Mouse (Mus musculus) large intestine, adult 2 months (tissue): Measurements from ENCODE around the gene Bud23. TPM values are rescaled to one million over a fixed set of nuclear protein-coding genes. Genes with fewer than 3 reads are reported as not detected.
A peak's percentile ranks its signal among the peaks of the same experiment; 100 is the strongest.

Experiments used
- DNase-seq: peaks from one replicate; pipeline ENCODE4 v3.0.0-alpha.2; 2012; ENCODE audit warnings: low read depth, low spot score
- WGBS: fragments of 180-500 bp; shearing (Covaris S2); methylation state at CpG from one replicate; pipeline ENCODE4 v1.1.7; 2018; 5-methylcytosine and 5-hydroxymethylcytosine counted together
- polyA plus RNA-seq: library from polyadenylated mRNA; depleted of rRNA; stranded (reverse); fragments of >200 nt; gene quantifications from 2 replicates; pipeline ENCODE4 v1.2.3, GENCODE M21; 2012

Gene Bud23
- polyA plus RNA-seq, 1 experiment = 52.2 TPM

GRCm38 (mm10) chr5:135029007-135029854, 35.5 kb downstream of the Bud23 start:
- no peak for DNase-seq
- 37% methylated on average over 18 of the region's 18 CpGs for WGBS

- WGBS = 40% methylated on average over 7 of the region's 7 CpGs
- no peak for DNase-seq
Observed at GRCm38 (mm10) chr5:135025899-135026298, 38.9 kb downstream of the Bud23 start.

- DNase-seq = no peak
- 45% methylated on average over 11 of the region's 11 CpGs for WGBS
Observed at GRCm38 (mm10) chr5:135024665-135025224, 40.0 kb downstream of the Bud23 start.

- DNase-seq = no peak
- under 1% methylated on average over 60 of the region's 61 CpGs for WGBS
Observed at GRCm38 (mm10) chr5:135023344-135024173, 41.2 kb downstream of the Bud23 start, which contains the start of gene Stx1a. TSS of gene Stx1a (plus strand) at chr5:135023482.

GRCm38 (mm10) chr5:135021814-135022213, 42.9 kb downstream of the Bud23 start:
- 22% methylated on average over 6 of the region's 6 CpGs for WGBS
- no peak for DNase-seq

DNA sequence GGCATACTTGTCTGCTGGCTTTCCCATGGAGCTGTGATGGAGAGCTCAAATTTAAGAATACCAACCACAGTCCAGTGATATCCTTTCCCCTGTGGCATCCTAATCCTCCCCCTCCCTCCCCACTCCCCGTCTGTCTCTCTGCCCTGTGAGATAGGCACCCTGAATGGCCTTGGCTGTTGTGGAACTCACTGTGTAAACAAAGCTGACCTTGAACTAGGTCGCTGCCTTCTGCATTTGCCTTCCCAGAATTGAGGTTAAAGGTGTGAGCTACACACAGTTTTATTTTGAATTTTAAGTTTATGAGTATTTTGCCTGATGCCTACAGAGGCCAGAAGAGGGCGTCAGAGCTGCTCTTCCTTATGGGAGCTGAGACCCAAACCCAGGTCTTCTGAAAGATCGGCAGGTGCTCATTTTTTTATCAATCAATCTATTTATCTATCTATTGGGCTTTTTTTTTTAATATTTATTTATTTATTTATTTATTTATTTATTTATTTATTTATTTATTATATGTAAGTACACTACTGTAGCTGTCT, 48.5 kb downstream of the Bud23 start:
- 34% methylated on average over 4 of the region's 4 CpGs for WGBS
- no peak for DNase-seq

DNA sequence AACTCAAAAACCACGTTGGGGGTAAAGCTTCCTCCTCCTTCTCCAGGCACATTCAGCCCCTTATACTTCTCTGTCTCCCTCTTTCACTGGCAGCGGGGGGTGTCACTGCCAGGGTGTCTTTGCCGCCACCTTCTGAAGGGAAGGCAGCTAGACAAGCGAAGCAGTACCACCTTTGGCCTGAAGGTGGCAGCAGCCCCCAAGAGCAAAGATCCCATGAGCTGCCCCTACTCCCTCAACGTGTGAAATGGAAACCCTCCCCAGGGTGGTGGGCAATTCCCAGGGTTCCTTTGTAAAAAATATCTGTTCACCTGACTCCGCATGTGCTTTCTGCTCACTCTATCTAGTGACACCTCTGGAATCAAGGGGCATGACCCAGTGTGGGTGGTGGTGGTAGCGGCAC, 49.3 kb downstream of the Bud23 start:
- no peak for DNase-seq

GRCm38 (mm10) chr5:135012671-135013441, 51.9 kb downstream of the Bud23 start:
- 9% methylated on average over 16 of the region's 16 CpGs for WGBS
- DNase-seq = peak; percentile 86

More for the DNA sequence above, 49.3 kb downstream of the Bud23 start:
- 15% methylated on average over 7 of the region's 7 CpGs for WGBS

DNA sequence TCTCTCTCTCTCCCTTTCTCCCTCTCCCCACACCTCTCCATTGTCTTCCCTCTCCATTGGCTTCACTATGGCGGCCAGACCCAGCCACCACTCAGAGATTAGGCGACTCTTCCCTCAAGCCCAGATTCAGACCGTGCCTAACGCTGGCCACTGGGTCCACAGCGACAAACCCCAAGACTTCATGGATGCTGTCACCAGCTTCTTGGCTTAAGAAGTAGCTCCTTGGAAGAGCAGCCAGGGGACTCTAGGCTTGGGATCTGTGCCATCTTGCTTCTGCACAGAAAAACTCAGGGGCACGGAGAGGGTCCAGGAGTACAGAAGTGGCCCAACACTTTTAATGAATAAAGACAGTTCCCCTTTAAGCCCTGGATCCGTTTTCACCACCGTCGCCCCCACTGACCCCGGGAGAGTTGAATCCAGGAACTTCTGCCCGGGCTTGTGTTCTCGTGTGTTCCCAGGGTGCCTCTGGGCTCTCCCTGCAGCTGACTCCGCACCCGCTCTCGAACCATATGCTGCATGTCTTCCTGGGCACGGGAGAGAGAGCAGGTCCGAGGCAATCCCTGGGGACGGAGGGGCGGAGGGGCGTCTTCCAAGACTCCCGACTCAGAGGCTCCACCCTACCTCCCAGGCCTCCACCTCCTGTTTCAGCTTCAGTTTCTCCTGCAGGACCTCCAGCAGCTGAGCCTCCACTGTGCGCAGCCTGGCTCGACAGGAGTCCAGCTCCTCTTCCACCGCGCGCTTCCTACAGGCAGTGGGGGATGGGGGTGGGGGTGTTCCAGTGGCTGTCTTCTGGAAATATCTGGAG, 52.7 kb downstream of the Bud23 start:
- 43% methylated on average over 26 of the region's 26 CpGs for WGBS
- no peak for DNase-seq

DNA sequence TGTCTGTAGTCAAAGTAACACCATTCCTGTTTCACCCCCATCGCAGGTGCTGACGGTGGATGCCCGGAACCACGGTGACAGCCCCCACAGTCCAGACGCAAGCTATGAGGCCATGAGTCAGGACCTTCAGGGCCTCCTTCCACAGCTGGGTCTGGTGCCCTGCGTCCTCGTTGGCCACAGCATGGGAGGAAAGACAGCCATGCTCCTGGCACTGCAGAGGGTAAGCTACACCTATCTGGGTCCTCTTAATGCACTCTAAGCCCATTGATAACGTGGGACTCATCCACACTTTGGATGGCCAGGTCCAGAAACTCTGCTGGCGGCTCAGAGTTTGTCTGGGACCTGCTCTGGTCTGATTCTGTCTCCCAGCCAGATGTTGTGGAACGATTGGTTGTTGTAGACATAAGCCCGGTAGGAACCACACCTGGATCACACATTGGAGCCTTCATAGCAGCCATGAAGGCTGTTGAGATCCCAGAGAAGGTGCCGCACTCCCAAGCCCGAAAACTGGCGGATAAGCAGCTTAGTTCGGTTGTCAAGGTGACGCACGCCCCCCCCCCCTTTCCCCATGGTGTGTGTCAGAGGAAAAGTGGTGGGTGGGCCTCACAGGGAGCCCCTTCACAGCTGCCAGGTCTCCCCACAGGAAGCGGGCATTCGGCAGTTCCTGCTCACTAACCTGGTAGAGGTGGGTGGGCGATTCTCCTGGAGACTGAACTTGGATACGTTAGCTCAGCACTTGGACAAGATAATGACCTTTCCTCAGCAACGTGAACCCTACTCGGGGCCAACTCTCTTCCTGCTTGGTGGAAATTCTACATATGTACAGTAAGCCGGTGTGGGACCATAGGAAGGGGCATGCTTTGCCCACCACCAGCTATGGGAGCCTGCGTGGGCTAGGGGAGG, 53.7 kb downstream of the Bud23 start:
- no peak for DNase-seq
- WGBS = 76% methylated on average over 25 of the region's 25 CpGs

DNA sequence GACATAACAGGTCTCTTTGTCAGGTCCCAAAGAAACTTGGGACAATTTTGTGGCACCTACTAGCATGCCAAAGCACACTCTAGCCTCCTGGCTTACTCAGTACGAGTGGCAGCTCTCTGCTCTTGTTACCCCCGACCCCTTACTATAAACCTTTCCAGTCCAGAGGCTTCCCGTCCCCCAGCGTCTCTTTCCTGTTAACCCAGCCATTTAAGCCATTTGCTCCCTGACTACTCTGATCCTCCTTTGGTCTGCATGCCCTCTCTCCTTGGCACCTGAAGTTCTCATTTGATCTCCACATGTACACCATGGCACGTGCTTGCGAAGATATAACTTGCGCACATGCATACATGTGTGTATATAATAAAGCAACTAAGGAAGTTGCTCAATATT, 54.4 kb downstream of the Bud23 start:
- 25% methylated on average over 7 of the region's 7 CpGs for WGBS
- no peak for DNase-seq

- no peak for DNase-seq
- WGBS = 2% methylated on average over 37 of the region's 37 CpGs
Observed at GRCm38 (mm10) chr5:135009590-135010319, 55.0 kb downstream of the Bud23 start.

- WGBS = under 1% methylated on average over 52 of the region's 52 CpGs
- DNase-seq = peak; percentile 100
Observed at GRCm38 (mm10) chr5:135008671-135009589, 55.8 kb downstream of the Bud23 start, which contains the start of gene Abhd11. TSS of gene Abhd11 (plus strand) at chr5:135009152.

GRCm38 (mm10) chr5:135007802-135008571, 56.8 kb downstream of the Bud23 start:
- WGBS = 30% methylated on average over 16 of the region's 16 CpGs
- DNase-seq = no peak
